Mouse (Mus musculus) stomach, embryonic 15.5 days (tissue): ENCODE data around the gene Gm9913. TPM values are rescaled to one million over a fixed set of nuclear protein-coding genes. Genes with fewer than 3 reads are reported as not detected.
A peak's percentile ranks its signal among the peaks of the same experiment; 100 is the strongest.

Experiments
- ATAC-seq: fragments of 200-750 bp; cut with Nextera tagmentation; 2 replicates; pipeline ENCODE4 v1.8.0; 2017; ENCODE audit warnings: low read depth, moderate number of reproducible peaks, moderate TSS enrichment; ENCODE audit not compliant: insufficient read depth, low FRiP score
- H3K27ac ChIP-seq: fragments of 300-500 bp; sonication (generic); 2 replicates; pipeline ENCODE4 v1.5.1; 2015; ENCODE audit warnings: mild to moderate bottlenecking, inconsistent platforms
- H3K27me3 ChIP-seq: fragments of 300-500 bp; sonication (generic); replicated peaks from 2 replicates; pipeline ENCODE4 v1.6.1; 2015; ENCODE audit warnings: inconsistent platforms
- H3K36me3 ChIP-seq: fragments of 300-500 bp; sonication (generic); 2 replicates; pipeline ENCODE4 v1.6.1; 2015; ENCODE audit warnings: inconsistent platforms
- H3K4me1 ChIP-seq: fragments of 300-500 bp; sonication (generic); 2 replicates; pipeline ENCODE4 v1.6.1; 2015; ENCODE audit warnings: inconsistent platforms
- H3K4me2 ChIP-seq: fragments of 300-500 bp; sonication (generic); 2 replicates; pipeline ENCODE4 v1.6.1; 2015; ENCODE audit warnings: mild to moderate bottlenecking, inconsistent platforms
- H3K4me3 ChIP-seq: fragments of 300-500 bp; sonication (generic); replicated peaks from 2 replicates; pipeline ENCODE4 v1.5.1; 2015; ENCODE audit warnings: inconsistent platforms
- H3K9ac ChIP-seq: fragments of 300-500 bp; sonication (generic); 2 replicates; pipeline ENCODE4 v1.6.1; 2015; ENCODE audit warnings: inconsistent platforms
- H3K9me3 ChIP-seq: fragments of 300-500 bp; sonication (generic); 2 replicates; pipeline ENCODE4 v1.6.1; 2016; ENCODE audit warnings: inconsistent platforms
- WGBS: fragments of 180-500 bp; shearing (Covaris S2); methylation state at CpG from one replicate; pipeline ENCODE4 v1.1.7; 2015; 5-methylcytosine and 5-hydroxymethylcytosine counted together
- polyA plus RNA-seq: library from polyadenylated mRNA; unstranded; fragments of >200 nt; fragmentation: Nextera tagmentation; extraction: Ambion mirVana; gene quantifications from 2 replicates; pipeline ENCODE4 v1.2.1, GENCODE M21; 2015

Gm9913 gene
- 0.45 and 0.67 TPM in 2 replicates for polyA plus RNA-seq

GRCm38 (mm10) chr2:125505006-125505745 is at the start of gene Gm9913:
Gene Gm9913 (plus strand): TSS chr2:125505089.
- no peaks in the 10 kb centered on the region for H3K9me3 ChIP-seq
- under 1% methylated on average over 44 of the region's 45 CpGs for WGBS
- peak within 1 kb of the TSS; percentile 63 for H3K4me3 ChIP-seq
- H3K27ac ChIP-seq, result peak within 1 kb of the TSS; percentile 94
- 0 out of 2 replicates have a peak, but pooled peaks have one; percentile 0 for ATAC-seq
- peak within 1 kb of the TSS; percentile 81 for H3K9ac ChIP-seq
- peak within 1 kb of the TSS; percentile 89 for H3K4me2 ChIP-seq
- 0 out of 2 replicates have a peak, but pooled peaks cover 4% of the 10 kb centered on the region for H3K4me1 ChIP-seq
- H3K36me3 ChIP-seq, result no peaks in the 10 kb centered on the region
- H3K27me3 ChIP-seq, result peaks cover 9% of the 10 kb centered on the region; the same call in 1 of the 2 replicates

GRCm38 (mm10) chr2:125456059-125456789 is 48.7 kb upstream of the Gm9913 start:
- H3K27me3 ChIP-seq, result no peaks in the 10 kb centered on the region
- ATAC-seq, result no peak; the same call in 1 of the 2 replicates
- 71% methylated on average over 15 of the region's 15 CpGs for WGBS

GRCm38 (mm10) chr2:125459087-125459486 is 45.8 kb upstream of the Gm9913 start:
- Histone ChIP-seq H3K27ac (peak overlapping the region; percentile 68; the same call in 1 of the 2 replicates), H3K9me3 (no peaks in the 10 kb centered on the region), H3K4me1 (no peaks in the 10 kb centered on the region), H3K36me3 (no peaks in the 10 kb centered on the region), H3K4me2 (no peak overlapping the region), H3K4me3 (no peak overlapping the region), H3K9ac (no peak overlapping the region), H3K27me3 (no peaks in the 10 kb centered on the region)
- peak; percentile 47; the same call in 1 of the 2 replicates for ATAC-seq
- WGBS, result 42% methylated on average over 3 of the region's 3 CpGs

More at GRCm38 (mm10) chr2:125456059-125456789, 48.7 kb upstream of the Gm9913 start:
- H3K4me2 ChIP-seq, result no peak overlapping the region
- H3K4me3 ChIP-seq, result no peak overlapping the region
- no peaks in the 10 kb centered on the region for H3K36me3 ChIP-seq
- no peak overlapping the region for H3K27ac ChIP-seq
- no peak overlapping the region for H3K9ac ChIP-seq
- no peaks in the 10 kb centered on the region for H3K4me1 ChIP-seq
- H3K9me3 ChIP-seq, result no peaks in the 10 kb centered on the region

GRCm38 (mm10) chr2:125464036-125464435 is 40.9 kb upstream of the Gm9913 start:
- no peak overlapping the region for H3K4me2 ChIP-seq
- no peaks in the 10 kb centered on the region for H3K9me3 ChIP-seq
- H3K4me3 ChIP-seq, result no peak overlapping the region
- peaks cover 7% of the 10 kb centered on the region for H3K36me3 ChIP-seq
- no peak overlapping the region for H3K27ac ChIP-seq
- WGBS, result 82% methylated on average over 6 of the region's 6 CpGs
- H3K9ac ChIP-seq, result no peak overlapping the region
- no peaks in the 10 kb centered on the region for H3K27me3 ChIP-seq
- no peaks in the 10 kb centered on the region for H3K4me1 ChIP-seq
- no peak for ATAC-seq

GRCm38 (mm10) chr2:125470553-125471295 is 34.2 kb upstream of the Gm9913 start:
- no peak overlapping the region for H3K4me3 ChIP-seq
- no peaks in the 10 kb centered on the region for H3K27me3 ChIP-seq
- H3K9me3 ChIP-seq, result no peaks in the 10 kb centered on the region
- H3K36me3 ChIP-seq, result peaks cover 4% of the 10 kb centered on the region
- no peak overlapping the region for H3K9ac ChIP-seq
- no peak overlapping the region for H3K4me2 ChIP-seq
- 0 out of 2 replicates have a peak overlapping the region, but pooled peaks have one; percentile 3 for H3K27ac ChIP-seq
- no peak for ATAC-seq
- H3K4me1 ChIP-seq, result no peaks in the 10 kb centered on the region
- 44% methylated on average over 8 of the region's 8 CpGs for WGBS

GRCm38 (mm10) chr2:125471721-125472120 is 33.2 kb upstream of the Gm9913 start:
- no peaks in the 10 kb centered on the region for H3K27me3 ChIP-seq
- no peak for ATAC-seq
- H3K4me3 ChIP-seq, result no peak overlapping the region
- H3K27ac ChIP-seq, result no peak overlapping the region
- H3K9me3 ChIP-seq, result no peaks in the 10 kb centered on the region
- H3K4me2 ChIP-seq, result no peak overlapping the region
- 74% methylated on average over 4 of the region's 4 CpGs for WGBS
- H3K9ac ChIP-seq, result no peak overlapping the region
- H3K4me1 ChIP-seq, result no peaks in the 10 kb centered on the region
- H3K36me3 ChIP-seq, result peaks cover 4% of the 10 kb centered on the region; the same call in 1 of the 2 replicates

- Histone ChIP-seq H3K9ac (no peak overlapping the region), H3K27ac (no peak overlapping the region), H3K27me3 (no peaks in the 10 kb centered on the region), H3K4me2 (no peak overlapping the region), H3K9me3 (no peaks in the 10 kb centered on the region), H3K4me3 (no peak overlapping the region), H3K4me1 (no peaks in the 10 kb centered on the region), H3K36me3 (peaks cover 3% of the 10 kb centered on the region; the same call in 1 of the 2 replicates)
- 42% methylated on average over 2 of the region's 2 CpGs for WGBS
- ATAC-seq, result no peak
These were observed 31.7 kb upstream of the Gm9913 start for GRCm38 (mm10) chr2:125473228-125473627.

GRCm38 (mm10) chr2:125474690-125475089 is 30.2 kb upstream of the Gm9913 start:
- Histone ChIP-seq H3K4me1 (no peaks in the 10 kb centered on the region), H3K9me3 (no peaks in the 10 kb centered on the region), H3K36me3 (no peaks in the 10 kb centered on the region), H3K27ac (no peak overlapping the region), H3K27me3 (no peaks in the 10 kb centered on the region), H3K4me2 (no peak overlapping the region), H3K9ac (no peak overlapping the region), H3K4me3 (no peak overlapping the region)
- 74% methylated on average over 5 of the region's 5 CpGs for WGBS
- ATAC-seq, result no peak

GRCm38 (mm10) chr2:125476231-125476630 is 28.7 kb upstream of the Gm9913 start:
- H3K4me3 ChIP-seq, result no peak overlapping the region
- ATAC-seq, result no peak
- H3K4me1 ChIP-seq, result no peaks in the 10 kb centered on the region; the same call in 1 of the 2 replicates
- H3K27ac ChIP-seq, result no peak overlapping the region
- no peaks in the 10 kb centered on the region for H3K27me3 ChIP-seq
- H3K4me2 ChIP-seq, result no peak overlapping the region
- WGBS, result 68% methylated on average over 3 of the region's 3 CpGs
- H3K9ac ChIP-seq, result no peak overlapping the region
- no peaks in the 10 kb centered on the region for H3K9me3 ChIP-seq
- H3K36me3 ChIP-seq, result no peaks in the 10 kb centered on the region

GRCm38 (mm10) chr2:125477367-125477766 is 27.5 kb upstream of the Gm9913 start:
- no peaks in the 10 kb centered on the region for H3K9me3 ChIP-seq
- no peaks in the 10 kb centered on the region for H3K27me3 ChIP-seq
- WGBS, result 70% methylated on average over 3 of the region's 3 CpGs
- no peak overlapping the region for H3K4me2 ChIP-seq
- no peak overlapping the region for H3K27ac ChIP-seq
- no peak for ATAC-seq
- no peak overlapping the region for H3K4me3 ChIP-seq
- H3K9ac ChIP-seq, result no peak overlapping the region
- H3K4me1 ChIP-seq, result no peaks in the 10 kb centered on the region; the same call in 1 of the 2 replicates
- H3K36me3 ChIP-seq, result no peaks in the 10 kb centered on the region

- no peak overlapping the region for H3K9ac ChIP-seq
- no peaks in the 10 kb centered on the region; the same call in 1 of the 2 replicates for H3K4me1 ChIP-seq
- no peak overlapping the region for H3K4me3 ChIP-seq
- H3K4me2 ChIP-seq, result no peak overlapping the region
- H3K27ac ChIP-seq, result no peak overlapping the region
- 58% methylated on average over 4 of the region's 4 CpGs for WGBS
- no peaks in the 10 kb centered on the region for H3K36me3 ChIP-seq
- no peak for ATAC-seq
- H3K27me3 ChIP-seq, result no peaks in the 10 kb centered on the region
- no peaks in the 10 kb centered on the region for H3K9me3 ChIP-seq
These were observed 26.2 kb upstream of the Gm9913 start for GRCm38 (mm10) chr2:125478705-125479104.
